Mouse (Mus musculus): ENCODE measurements around the gene Tomm6. TPM values are rescaled to one million over a fixed set of nuclear protein-coding genes. Genes with fewer than 3 reads are reported as not detected.

Tomm6 gene
- polyA plus RNA-seq, 1 experiment from 2014 or later, result 213 TPM

DNA sequence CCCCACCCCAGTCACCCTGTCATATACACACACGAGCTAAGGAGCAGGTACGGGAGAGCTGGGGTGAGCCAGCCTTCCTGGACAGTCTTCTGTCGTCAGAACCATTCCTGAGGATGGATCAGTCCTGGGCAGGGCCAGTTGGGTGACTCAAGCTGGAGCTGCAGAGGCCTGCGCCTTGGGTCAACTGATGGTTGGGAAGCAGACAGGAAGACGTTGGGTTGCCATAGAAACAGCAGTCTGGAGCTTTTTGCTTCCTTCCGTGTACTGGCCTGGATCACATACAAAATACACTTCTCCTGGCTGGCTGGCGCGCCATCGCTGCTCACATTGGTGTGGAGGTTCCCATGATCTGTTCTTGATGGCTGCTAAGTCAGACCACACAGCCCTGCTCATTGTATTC is 13.6 kb upstream of the Tomm6 start:
- H3K36me3 ChIP-seq (ENCODE audit: control insufficient read depth, insufficient read depth), result no peaks in the 10 kb centered on the region; the same call in 1 of the 2 replicates
- peaks cover 2% of the 10 kb centered on the region; the same call in 1 of the 2 replicates for H3K4me1 ChIP-seq (ENCODE audit: control insufficient read depth, low read depth, low read length)
- peaks cover 11% of the 10 kb centered on the region for H3K27me3 ChIP-seq (ENCODE audit: control insufficient read depth, insufficient read depth, low read depth, low read length)
- no peak overlapping the region for H3K9ac ChIP-seq (ENCODE audit: low read depth, low read length)
- H3K4me2 ChIP-seq (ENCODE audit: low read depth, low read length), result no peak overlapping the region
- ATAC-seq (ENCODE audit: low read depth), result no peak
- no peak overlapping the region for H3K27ac ChIP-seq (ENCODE audit: low read length)
- no peaks in the 10 kb centered on the region for H3K9me3 ChIP-seq (replicated peaks; ENCODE audit: control insufficient read depth, low read length)
- H3K4me3 ChIP-seq (ENCODE audit: low read depth, low read length), result no peak overlapping the region
- WGBS (ENCODE audit: insufficient replicate concordance), result 60% methylated on average over 9 of the region's 9 CpGs

GRCm38 (mm10) chr17:47699055-47699454 is 10.9 kb upstream of the Tomm6 start:
- H3K27me3 ChIP-seq (ENCODE audit: control insufficient read depth, insufficient read depth, low read depth, low read length), result peaks cover 24% of the 10 kb centered on the region
- H3K4me3 ChIP-seq (ENCODE audit: low read depth, low read length), result no peak overlapping the region
- peaks cover 15% of the 10 kb centered on the region for H3K4me1 ChIP-seq (ENCODE audit: control insufficient read depth, low read depth, low read length)
- H3K36me3 ChIP-seq (ENCODE audit: control insufficient read depth, insufficient read depth), result no peaks in the 10 kb centered on the region; the same call in 1 of the 2 replicates
- H3K9ac ChIP-seq (ENCODE audit: low read depth, low read length), result no peak overlapping the region
- H3K27ac ChIP-seq (ENCODE audit: low read length), result peak overlapping the region; percentile 27
- no peak for ATAC-seq (ENCODE audit: low read depth)
- WGBS (ENCODE audit: insufficient replicate concordance), result 43% methylated on average over 2 of the region's 2 CpGs
- no peaks in the 10 kb centered on the region for H3K9me3 ChIP-seq (replicated peaks; ENCODE audit: control insufficient read depth, low read length)
- no peak overlapping the region for H3K4me2 ChIP-seq (ENCODE audit: low read depth, low read length)

- 67% methylated on average over 10 of the region's 10 CpGs for WGBS (ENCODE audit: insufficient replicate concordance)
- no peak overlapping the region for H3K4me3 ChIP-seq (ENCODE audit: low read depth, low read length)
- no peaks in the 10 kb centered on the region; the same call in 1 of the 2 replicates for H3K36me3 ChIP-seq (ENCODE audit: control insufficient read depth, insufficient read depth)
- H3K9me3 ChIP-seq (replicated peaks; ENCODE audit: control insufficient read depth, low read length), result no peaks in the 10 kb centered on the region
- H3K9ac ChIP-seq (ENCODE audit: low read depth, low read length), result no peak overlapping the region
- peaks cover 19% of the 10 kb centered on the region for H3K27me3 ChIP-seq (ENCODE audit: control insufficient read depth, insufficient read depth, low read depth, low read length)
- no peak for ATAC-seq (ENCODE audit: low read depth)
- peaks cover 19% of the 10 kb centered on the region for H3K4me1 ChIP-seq (ENCODE audit: control insufficient read depth, low read depth, low read length)
- no peak overlapping the region for H3K27ac ChIP-seq (ENCODE audit: low read length)
- H3K4me2 ChIP-seq (ENCODE audit: low read depth, low read length), result no peak overlapping the region
These were observed 10.0 kb upstream of the Tomm6 start for GRCm38 (mm10) chr17:47698156-47698555.

- under 1% methylated on average over 22 of the region's 23 CpGs for WGBS (ENCODE audit: insufficient replicate concordance)
- Histone ChIP-seq H3K4me3 (ENCODE audit: low read depth, low read length) (peak overlapping the region; percentile 70), H3K4me1 (ENCODE audit: control insufficient read depth, low read depth, low read length) (peaks cover 19% of the 10 kb centered on the region), H3K9me3 (replicated peaks; ENCODE audit: control insufficient read depth, low read length) (no peaks in the 10 kb centered on the region), H3K4me2 (ENCODE audit: low read depth, low read length) (peak overlapping the region; percentile 90), H3K9ac (ENCODE audit: low read depth, low read length) (peak overlapping the region; percentile 65), H3K27ac (ENCODE audit: low read length) (no peak overlapping the region), H3K36me3 (ENCODE audit: control insufficient read depth, insufficient read depth) (no peaks in the 10 kb centered on the region), H3K27me3 (ENCODE audit: control insufficient read depth, insufficient read depth, low read depth, low read length) (peaks cover 17% of the 10 kb centered on the region)
- ATAC-seq (ENCODE audit: low read depth), result no peak
These were observed 7.1 kb upstream of the Tomm6 start for GRCm38 (mm10) chr17:47695337-47695710.

DNA sequence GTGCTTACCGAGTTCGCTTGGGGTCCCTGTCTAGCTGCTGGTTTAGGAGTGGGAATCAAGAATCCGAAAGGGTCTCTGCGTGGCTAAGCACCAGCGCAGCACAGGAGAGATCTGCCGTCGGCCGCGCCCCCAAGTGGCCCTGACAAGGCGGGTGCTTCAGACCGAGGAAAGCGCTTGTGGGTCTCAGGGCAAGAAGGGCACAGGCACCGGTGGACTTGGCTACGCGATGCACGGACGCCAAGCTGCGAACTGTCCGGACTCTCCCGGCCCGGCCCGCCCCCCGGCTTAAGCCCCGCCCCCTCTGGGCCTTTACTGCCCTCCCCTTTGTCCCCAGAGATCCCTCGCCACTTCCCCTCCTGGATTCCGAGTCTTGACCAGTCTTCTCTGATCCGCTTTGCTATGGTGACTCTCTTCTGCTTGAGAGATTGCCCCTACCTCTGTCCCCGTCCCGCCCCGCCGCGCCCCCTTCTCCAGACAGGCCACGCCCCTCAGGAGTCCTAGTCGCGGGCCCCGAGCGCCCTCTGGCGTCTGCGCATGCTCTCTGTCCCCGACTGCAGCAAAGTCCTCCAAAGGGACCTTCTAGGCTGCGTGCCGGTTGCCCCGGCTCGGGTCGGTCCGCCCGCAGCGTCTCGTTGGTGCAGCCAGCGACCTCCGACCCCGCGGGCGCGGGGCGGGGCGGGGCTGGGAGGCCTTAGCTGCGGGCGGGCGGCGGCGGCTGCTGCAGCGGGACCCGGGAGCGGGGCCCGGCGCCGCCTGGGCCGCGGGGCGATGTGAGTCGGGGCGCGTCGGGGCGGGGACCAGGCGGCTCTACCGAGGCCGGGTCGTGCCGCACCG is 6.5 kb upstream of the Tomm6 start, which contains the start of gene Prickle4:
Gene Prickle4, minus strand, starts transcription at position 234 of the 834 bp plus-strand sequence.
- no peaks in the 10 kb centered on the region for H3K9me3 ChIP-seq (replicated peaks; ENCODE audit: control insufficient read depth, low read length)
- ATAC-seq (ENCODE audit: low read depth), result peak; percentile 89
- peak within 1 kb of the TSS; percentile 65 for H3K9ac ChIP-seq (ENCODE audit: low read depth, low read length)
- H3K27me3 ChIP-seq (ENCODE audit: control insufficient read depth, insufficient read depth, low read depth, low read length), result peaks cover 17% of the 10 kb centered on the region
- H3K4me2 ChIP-seq (ENCODE audit: low read depth, low read length), result peak within 1 kb of the TSS; percentile 90
- H3K4me3 ChIP-seq (ENCODE audit: low read depth, low read length), result peak within 1 kb of the TSS; percentile 70
- peaks cover 17% of the 10 kb centered on the region for H3K4me1 ChIP-seq (ENCODE audit: control insufficient read depth, low read depth, low read length)
- under 1% methylated on average over 81 of the region's 82 CpGs for WGBS (ENCODE audit: insufficient replicate concordance)
- H3K27ac ChIP-seq (ENCODE audit: low read length), result peak within 1 kb of the TSS; percentile 60
- no peaks in the 10 kb centered on the region for H3K36me3 ChIP-seq (ENCODE audit: control insufficient read depth, insufficient read depth)

DNA sequence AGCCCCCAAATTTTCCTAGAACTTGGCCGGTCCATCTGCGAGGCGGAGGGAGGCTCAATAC is 6.1 kb upstream of the Tomm6 start, which contains the start of gene Gm21981:
Gene Gm21981, minus strand, starts transcription at position 14 of the 61 bp plus-strand sequence.
- WGBS (ENCODE audit: insufficient replicate concordance), result 2% methylated on average over 3 of the region's 3 CpGs
- Histone ChIP-seq H3K27me3 (ENCODE audit: control insufficient read depth, insufficient read depth, low read depth, low read length) (peaks cover 17% of the 10 kb centered on the region), H3K27ac (ENCODE audit: low read length) (peak within 1 kb of the TSS; percentile 60), H3K4me1 (ENCODE audit: control insufficient read depth, low read depth, low read length) (peaks cover 18% of the 10 kb centered on the region), H3K9ac (ENCODE audit: low read depth, low read length) (peak within 1 kb of the TSS; percentile 65), H3K36me3 (ENCODE audit: control insufficient read depth, insufficient read depth) (no peaks in the 10 kb centered on the region), H3K9me3 (replicated peaks; ENCODE audit: control insufficient read depth, low read length) (no peaks in the 10 kb centered on the region), H3K4me2 (ENCODE audit: low read depth, low read length) (peak within 1 kb of the TSS; percentile 90), H3K4me3 (ENCODE audit: low read depth, low read length) (peak within 1 kb of the TSS; percentile 70)
- no peak for ATAC-seq (ENCODE audit: low read depth)

DNA sequence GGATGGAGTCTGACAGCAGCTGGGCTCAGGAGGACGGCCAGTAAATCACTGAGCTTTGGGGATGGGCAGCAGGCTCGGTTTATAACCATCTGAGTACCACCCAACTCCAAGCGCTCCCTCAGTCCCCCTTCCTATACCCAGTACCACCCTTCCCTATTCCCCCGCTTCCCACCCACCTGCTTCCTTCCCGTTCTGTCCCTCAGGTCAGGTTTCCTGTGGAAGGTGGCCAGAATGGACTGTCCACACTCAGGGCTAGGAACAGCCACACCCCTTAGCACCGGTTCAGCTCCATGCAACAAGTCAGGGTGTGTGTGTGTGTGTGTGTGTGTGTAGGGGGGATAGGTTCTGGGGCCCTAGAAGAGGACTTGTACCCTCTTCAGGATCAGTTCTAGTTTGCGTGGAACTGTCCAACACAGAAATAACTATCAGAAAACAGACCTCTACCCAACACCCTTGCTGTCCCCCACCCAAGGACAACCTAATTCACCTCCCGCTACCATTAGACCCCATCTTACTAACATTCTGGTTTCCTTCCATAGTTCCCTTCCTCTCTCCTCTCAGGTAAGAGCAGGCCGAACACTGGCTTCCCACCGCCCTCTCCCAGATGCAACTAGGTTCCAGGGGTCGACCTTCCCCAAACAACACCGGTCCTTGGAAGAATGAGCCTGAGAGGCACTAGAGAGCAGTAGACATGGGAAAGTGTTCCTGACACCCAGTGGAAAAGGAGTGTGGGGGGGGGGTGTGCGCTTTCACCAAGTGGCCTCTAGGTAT is 5.7 kb upstream of the Tomm6 start:
- 47% methylated on average over 13 of the region's 13 CpGs for WGBS (ENCODE audit: insufficient replicate concordance)
- Histone ChIP-seq H3K4me2 (ENCODE audit: low read depth, low read length) (peak overlapping the region; percentile 90), H3K4me1 (ENCODE audit: control insufficient read depth, low read depth, low read length) (peaks cover 22% of the 10 kb centered on the region), H3K27ac (ENCODE audit: low read length) (no peak overlapping the region; the same call in 1 of the 2 replicates), H3K27me3 (ENCODE audit: control insufficient read depth, insufficient read depth, low read depth, low read length) (peaks cover 17% of the 10 kb centered on the region), H3K36me3 (ENCODE audit: control insufficient read depth, insufficient read depth) (no peaks in the 10 kb centered on the region), H3K9me3 (replicated peaks; ENCODE audit: control insufficient read depth, low read length) (no peaks in the 10 kb centered on the region), H3K4me3 (ENCODE audit: low read depth, low read length) (peak overlapping the region; percentile 70), H3K9ac (ENCODE audit: low read depth, low read length) (peak overlapping the region; percentile 51)
- ATAC-seq (ENCODE audit: low read depth), result no peak

- Histone ChIP-seq H3K36me3 (ENCODE audit: control insufficient read depth, insufficient read depth) (no peaks in the 10 kb centered on the region), H3K27ac (ENCODE audit: low read length) (no peak overlapping the region), H3K4me3 (ENCODE audit: low read depth, low read length) (no peak overlapping the region), H3K4me2 (ENCODE audit: low read depth, low read length) (no peak overlapping the region), H3K27me3 (ENCODE audit: control insufficient read depth, insufficient read depth, low read depth, low read length) (peaks cover 13% of the 10 kb centered on the region), H3K9ac (ENCODE audit: low read depth, low read length) (no peak overlapping the region), H3K4me1 (ENCODE audit: control insufficient read depth, low read depth, low read length) (peaks cover 34% of the 10 kb centered on the region), H3K9me3 (replicated peaks; ENCODE audit: control insufficient read depth, low read length) (no peaks in the 10 kb centered on the region)
- WGBS (ENCODE audit: insufficient replicate concordance), result 82% methylated on average over 3 of the region's 3 CpGs
- ATAC-seq (ENCODE audit: low read depth), result no peak
These were observed 3.5 kb upstream of the Tomm6 start for GRCm38 (mm10) chr17:47691650-47692049.

DNA sequence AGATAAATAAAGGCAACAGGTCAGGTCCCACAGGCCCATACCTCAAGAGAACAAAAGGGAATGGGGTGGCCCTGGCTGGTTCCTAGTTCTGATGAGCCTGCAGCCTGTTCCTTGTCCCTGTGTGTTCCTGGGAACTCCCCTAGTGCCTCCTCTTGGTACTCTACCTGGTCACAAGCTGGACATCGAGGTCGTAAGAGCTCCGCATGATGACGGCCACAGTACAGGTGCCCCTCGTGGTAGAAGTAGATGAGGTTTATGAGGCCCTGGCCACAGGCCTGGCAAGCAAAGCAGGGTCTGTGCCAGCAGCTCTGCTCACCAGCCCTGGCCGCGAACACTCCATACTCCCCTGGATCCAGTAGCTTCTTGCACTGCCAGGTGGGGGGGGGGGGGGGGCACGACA is 1.7 kb upstream of the Tomm6 start:
- Histone ChIP-seq H3K4me2 (ENCODE audit: low read depth, low read length) (no peak overlapping the region), H3K4me1 (ENCODE audit: control insufficient read depth, low read depth, low read length) (peaks cover 30% of the 10 kb centered on the region), H3K27me3 (ENCODE audit: control insufficient read depth, insufficient read depth, low read depth, low read length) (peaks cover 2% of the 10 kb centered on the region), H3K27ac (ENCODE audit: low read length) (no peak overlapping the region), H3K9ac (ENCODE audit: low read depth, low read length) (no peak overlapping the region), H3K36me3 (ENCODE audit: control insufficient read depth, insufficient read depth) (no peaks in the 10 kb centered on the region), H3K9me3 (replicated peaks; ENCODE audit: control insufficient read depth, low read length) (no peaks in the 10 kb centered on the region), H3K4me3 (ENCODE audit: low read depth, low read length) (no peak overlapping the region)
- 76% methylated on average over 8 of the region's 8 CpGs for WGBS (ENCODE audit: insufficient replicate concordance)
- ATAC-seq (ENCODE audit: low read depth), result no peak
